Mouse (Mus musculus) forebrain, embryonic 13.5 days (tissue): ENCODE measurements around the gene Nsd2. TPM values are rescaled to one million over a fixed set of nuclear protein-coding genes. Genes with fewer than 3 reads are reported as not detected.

Experiments
- ATAC-seq: fragments of 200-750 bp; cut with Nextera tagmentation; 2 replicates; pipeline ENCODE4 v1.8.0; 2017
- H3K27ac ChIP-seq: fragments of 300-500 bp; sonication (generic); 2 replicates; pipeline ENCODE4 v1.5.1; 2015; ENCODE audit warnings: inconsistent platforms, mild to moderate bottlenecking, moderate library complexity
- H3K27me3 ChIP-seq: fragments of 300-500 bp; sonication (generic); 2 replicates; pipeline ENCODE4 v1.6.1; 2015; ENCODE audit warnings: mild to moderate bottlenecking, inconsistent platforms
- H3K36me3 ChIP-seq: fragments of 300-500 bp; sonication (generic); 2 replicates; pipeline ENCODE4 v1.6.1; 2015; ENCODE audit warnings: mild to moderate bottlenecking, inconsistent platforms; ENCODE audit not compliant: poor library complexity, severe bottlenecking
- H3K4me1 ChIP-seq: fragments of 300-500 bp; sonication (generic); 2 replicates; pipeline ENCODE4 v1.6.1; 2015; ENCODE audit warnings: inconsistent platforms
- H3K4me2 ChIP-seq: fragments of 300-500 bp; sonication (generic); 2 replicates; pipeline ENCODE4 v1.6.1; 2015; ENCODE audit warnings: inconsistent platforms, mild to moderate bottlenecking, moderate library complexity
- H3K4me3 ChIP-seq: fragments of 300-500 bp; sonication (generic); 2 replicates; pipeline ENCODE4 v1.5.1; 2015; ENCODE audit warnings: mild to moderate bottlenecking, inconsistent platforms
- H3K9ac ChIP-seq: fragments of 300-500 bp; sonication (generic); 2 replicates; pipeline ENCODE4 v1.6.1; 2015; ENCODE audit warnings: mild to moderate bottlenecking, inconsistent platforms
- H3K9me3 ChIP-seq: fragments of 300-500 bp; sonication (generic); replicated peaks from 2 replicates; pipeline ENCODE4 v1.6.1; 2016; ENCODE audit warnings: inconsistent platforms
- WGBS: fragments of 180-500 bp; shearing (Covaris S2); methylation state at CpG from one replicate; pipeline ENCODE4 v1.1.7; 2015; 5-methylcytosine and 5-hydroxymethylcytosine counted together
- polyA plus RNA-seq: library from polyadenylated mRNA; unstranded; fragments of >200 nt; fragmentation: Nextera tagmentation; extraction: Ambion mirVana; gene quantifications from 2 replicates; pipeline ENCODE4 v1.2.1, GENCODE M21; 2015

The Nsd2 gene
- 83.8 and 86.8 TPM in 2 replicates for polyA plus RNA-seq

DNA sequence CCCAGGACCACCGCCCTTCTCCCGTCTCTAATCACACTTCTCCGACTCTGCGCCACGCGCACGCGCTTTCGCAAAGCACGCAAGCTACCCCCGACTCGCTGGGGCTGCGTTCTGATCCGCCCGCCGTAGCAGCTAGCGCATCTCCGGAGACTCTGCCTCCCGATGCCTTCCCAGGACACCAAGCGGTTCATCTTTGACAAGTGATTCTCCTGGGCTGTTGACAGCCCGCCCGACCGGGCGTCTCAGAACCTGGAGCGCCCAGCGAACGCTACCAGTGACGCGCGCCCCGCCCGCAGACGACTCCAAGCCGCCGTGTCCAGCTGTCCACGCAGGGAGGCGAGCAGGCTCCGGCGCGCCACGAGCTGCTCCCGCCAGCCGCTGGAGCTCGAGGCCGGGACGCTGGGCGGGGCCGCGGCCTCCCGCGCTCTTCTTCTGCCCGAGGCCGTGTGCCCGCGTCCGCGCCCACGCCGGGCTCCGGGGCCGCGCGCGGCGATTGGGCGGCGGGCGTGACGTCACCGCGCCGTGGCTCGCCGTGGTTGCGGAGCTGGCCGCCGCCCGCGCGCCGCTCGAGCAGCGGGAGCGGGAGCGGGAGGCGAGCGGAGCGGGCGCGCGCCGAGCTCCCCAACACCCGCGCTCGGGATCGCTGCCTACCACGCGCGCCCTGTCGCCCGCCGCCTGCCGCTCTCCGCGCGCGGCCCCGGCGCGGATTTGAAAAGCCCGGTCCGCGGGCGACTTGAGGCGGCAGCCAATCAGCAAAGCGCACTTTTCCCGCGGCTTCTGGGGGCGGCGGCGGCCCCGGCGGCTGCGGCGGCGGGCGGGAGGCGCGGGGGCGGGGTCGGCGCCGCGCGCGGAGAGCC, at the start of gene Nsd2:
TSS of gene Nsd2 (plus strand) at position 850 of the 857 bp plus-strand sequence.
- Histone ChIP-seq H3K27me3 (no peaks in the 10 kb centered on the region), H3K36me3 (peaks cover 6% of the 10 kb centered on the region; the same call in 1 of the 2 replicates), H3K9ac (peak within 1 kb of the TSS; percentile 100), H3K4me1 (peaks cover 43% of the 10 kb centered on the region), H3K4me2 (peak within 1 kb of the TSS; percentile 88), H3K27ac (peak within 1 kb of the TSS; percentile 100), H3K9me3 (no peaks in the 10 kb centered on the region), H3K4me3 (peak within 1 kb of the TSS; percentile 100)
- WGBS: under 1% methylated on average over 81 of the region's 136 CpGs
- peak; percentile 90 for ATAC-seq

DNA sequence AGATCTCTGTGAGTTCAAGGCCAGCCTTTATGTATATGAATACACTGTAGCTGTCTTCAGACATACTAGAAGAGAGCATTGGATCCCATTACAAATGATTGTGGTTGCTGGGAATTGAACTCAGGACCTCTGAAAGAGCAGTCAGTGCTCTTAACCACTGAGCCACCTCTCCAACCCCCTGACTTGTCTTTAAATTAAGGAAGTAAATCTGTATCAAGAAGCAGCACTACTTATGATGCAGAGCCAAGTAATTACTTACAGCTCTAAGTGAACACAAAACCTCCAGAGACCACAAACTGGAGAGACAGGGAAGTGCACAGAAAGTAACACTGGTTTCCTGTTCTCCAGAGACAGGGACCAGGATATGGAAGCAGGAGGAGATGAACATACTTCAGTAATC, 43.3 kb upstream of the Nsd2 start:
- Histone ChIP-seq H3K4me1 (peaks cover 17% of the 10 kb centered on the region), H3K9ac (no peak overlapping the region), H3K27me3 (no peaks in the 10 kb centered on the region), H3K4me3 (no peak overlapping the region), H3K27ac (no peak overlapping the region), H3K36me3 (peaks cover 37% of the 10 kb centered on the region), H3K4me2 (no peak overlapping the region), H3K9me3 (no peaks in the 10 kb centered on the region)
- no peak for ATAC-seq

DNA sequence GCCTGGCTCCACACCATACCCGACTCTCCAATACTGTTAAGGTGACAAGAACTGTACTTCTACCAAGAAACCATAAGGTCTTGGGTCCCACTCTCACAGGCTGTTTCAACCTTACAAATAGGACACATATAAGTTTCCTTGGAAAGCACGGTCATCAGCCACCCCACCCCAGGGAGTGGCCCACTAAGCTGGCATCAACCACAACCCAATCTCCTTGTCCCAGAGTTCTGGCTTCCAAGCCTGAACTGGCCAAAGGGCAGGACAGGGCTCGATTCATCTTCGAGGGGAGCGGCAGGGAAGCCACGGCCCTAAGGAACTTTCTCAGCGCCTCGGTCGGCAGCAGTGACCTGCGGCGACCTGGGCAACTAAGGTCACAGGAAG, 38.6 kb upstream of the Nsd2 start:
- 7% methylated on average over 11 of the region's 11 CpGs for WGBS
- Histone ChIP-seq H3K9ac (peak overlapping the region; percentile 89), H3K36me3 (peaks cover 11% of the 10 kb centered on the region), H3K27me3 (no peaks in the 10 kb centered on the region), H3K4me1 (peaks cover 23% of the 10 kb centered on the region), H3K4me2 (peak overlapping the region; percentile 94), H3K9me3 (no peaks in the 10 kb centered on the region), H3K4me3 (peak overlapping the region; percentile 82), H3K27ac (peak overlapping the region; percentile 79)
- no peak for ATAC-seq

DNA sequence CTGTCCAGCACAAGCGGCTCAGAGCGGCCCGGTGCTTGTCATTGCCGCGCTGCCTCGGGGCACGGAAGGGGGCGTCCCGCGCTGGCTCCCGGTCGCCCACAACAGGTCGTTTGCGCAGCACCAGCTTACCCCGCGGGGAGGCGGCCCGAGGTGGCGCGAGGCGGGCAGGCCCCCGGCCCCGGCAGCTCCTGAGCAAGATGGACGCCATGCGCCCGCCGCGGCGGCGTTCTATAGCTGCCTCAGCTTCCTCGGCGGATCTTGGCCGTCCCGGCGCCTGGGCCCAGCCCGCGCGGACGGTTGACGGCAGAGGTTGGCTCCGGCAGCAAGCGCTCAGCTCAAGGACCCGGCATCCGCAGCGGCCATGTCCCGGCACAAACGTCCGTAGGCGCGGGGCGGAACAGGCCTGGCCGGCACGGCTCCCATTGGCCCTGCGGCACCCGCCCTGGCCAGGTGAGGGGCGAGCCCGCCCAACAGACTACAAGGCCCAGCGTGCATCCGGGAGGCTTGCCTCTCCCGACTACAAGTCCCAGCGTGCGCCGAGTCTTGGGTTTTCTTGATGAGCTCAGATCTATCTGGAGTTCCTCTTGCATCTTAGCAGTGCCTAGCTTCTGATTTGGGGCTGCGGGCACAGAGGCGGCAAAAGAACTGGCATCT, 38.1 kb upstream of the Nsd2 start, which contains the start of gene Letm1:
TSS of gene Letm1 (minus strand) at position 473 of the 654 bp plus-strand sequence.
- WGBS: under 1% methylated on average over 65 of the region's 65 CpGs
- Histone ChIP-seq H3K36me3 (peaks cover 5% of the 10 kb centered on the region), H3K27ac (peak within 1 kb of the TSS; percentile 79), H3K27me3 (no peaks in the 10 kb centered on the region), H3K9me3 (no peaks in the 10 kb centered on the region), H3K4me1 (peaks cover 23% of the 10 kb centered on the region), H3K4me2 (peak within 1 kb of the TSS; percentile 94), H3K9ac (peak within 1 kb of the TSS; percentile 89), H3K4me3 (peak within 1 kb of the TSS; percentile 82)
- peak; percentile 100 for ATAC-seq

DNA sequence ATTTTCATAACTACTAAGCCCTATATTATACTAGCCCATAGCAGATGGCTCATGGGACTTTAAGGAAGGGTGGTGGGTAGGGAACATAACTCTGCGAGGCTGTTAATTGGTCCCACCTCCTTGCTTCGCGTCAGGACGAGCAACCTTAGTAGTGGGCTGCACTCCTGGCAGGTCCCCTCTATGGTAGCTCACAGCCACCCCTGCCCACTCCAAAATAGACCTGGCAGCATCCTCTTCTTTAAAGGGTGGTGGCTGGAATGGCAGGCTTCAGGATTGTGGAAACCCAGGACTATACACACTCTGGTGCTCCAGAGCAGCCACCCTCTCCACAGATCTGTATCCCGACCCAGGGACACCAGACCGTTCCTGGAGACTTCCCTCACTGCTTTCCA, 37.5 kb upstream of the Nsd2 start:
- H3K4me2 ChIP-seq: peak overlapping the region; percentile 94
- no peaks in the 10 kb centered on the region for H3K27me3 ChIP-seq
- no peak; the same call in 1 of the 2 replicates for ATAC-seq
- 0 out of 2 replicates have a peak, but pooled peaks cover under 1% of the 10 kb centered on the region for H3K36me3 ChIP-seq
- no peaks in the 10 kb centered on the region for H3K9me3 ChIP-seq
- WGBS: 15% methylated on average over 6 of the region's 6 CpGs
- peak overlapping the region; percentile 89 for H3K9ac ChIP-seq
- H3K4me3 ChIP-seq: peak overlapping the region; percentile 82
- peaks cover 23% of the 10 kb centered on the region for H3K4me1 ChIP-seq
- H3K27ac ChIP-seq: peak overlapping the region; percentile 79; the same call in 1 of the 2 replicates

DNA sequence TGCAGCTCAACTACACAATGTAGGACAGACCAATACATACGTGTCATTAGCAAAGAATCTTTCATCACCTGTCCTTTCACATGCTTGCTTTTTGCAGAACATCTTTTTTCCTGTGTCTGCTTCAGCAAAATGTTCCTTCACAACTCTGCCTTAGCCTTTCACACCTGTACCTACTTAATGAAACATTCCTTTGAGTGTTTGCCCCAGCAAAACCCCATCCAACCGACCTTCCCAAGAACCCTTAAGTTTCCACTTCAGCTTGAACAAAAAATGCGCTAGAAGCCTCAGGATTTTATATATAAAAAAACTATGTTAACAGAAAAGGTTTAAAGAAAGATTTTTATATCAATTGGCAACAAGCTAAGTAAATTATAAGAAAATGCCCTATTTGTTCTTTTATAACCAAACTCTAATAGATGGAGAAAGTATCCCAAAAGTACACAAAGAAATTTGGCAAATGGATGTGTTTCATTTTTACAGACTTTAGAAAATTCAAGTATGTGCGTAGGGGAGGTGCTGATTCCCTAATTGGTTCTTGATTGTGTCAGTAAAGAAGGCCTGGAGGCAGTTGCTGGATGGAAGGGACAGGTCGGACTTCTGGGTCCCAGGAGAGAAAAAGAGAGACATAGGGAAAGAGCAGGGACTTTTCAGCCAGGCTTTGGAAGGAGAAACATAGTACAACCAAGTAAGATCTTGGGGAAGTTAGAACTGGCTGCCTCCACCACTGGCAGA, 28.4 kb upstream of the Nsd2 start:
- no peaks in the 10 kb centered on the region for H3K27me3 ChIP-seq

DNA sequence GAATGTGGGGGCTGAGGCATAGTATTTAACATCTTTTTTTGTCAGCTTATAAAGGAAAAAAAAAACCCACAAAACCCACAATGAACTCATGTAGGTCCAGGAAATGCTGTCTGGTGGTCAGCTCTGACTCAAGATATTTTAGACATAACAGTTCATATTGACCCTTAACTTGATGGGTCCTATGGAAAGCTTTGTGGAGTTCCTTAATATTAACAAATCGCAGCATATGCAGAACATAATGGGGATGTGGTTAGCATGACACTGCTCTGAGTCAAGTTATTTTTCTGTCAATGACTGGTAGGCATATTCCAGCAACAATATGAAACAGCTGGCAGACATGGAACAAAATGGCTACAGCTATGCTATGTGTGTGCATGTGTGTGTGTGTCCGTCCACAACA, 17.2 kb upstream of the Nsd2 start:
- Histone ChIP-seq H3K4me3 (no peak overlapping the region), H3K9me3 (peaks cover 21% of the 10 kb centered on the region), H3K27ac (no peak overlapping the region), H3K4me2 (no peak overlapping the region), H3K9ac (no peak overlapping the region), H3K27me3 (no peaks in the 10 kb centered on the region), H3K4me1 (no peaks in the 10 kb centered on the region), H3K36me3 (no peaks in the 10 kb centered on the region)
- ATAC-seq: no peak
- WGBS: 91% methylated on average over 2 of the region's 2 CpGs

More for the DNA sequence above, 28.4 kb upstream of the Nsd2 start:
- no peak for ATAC-seq
- Histone ChIP-seq H3K4me3 (no peak overlapping the region), H3K36me3 (no peaks in the 10 kb centered on the region), H3K27ac (no peak overlapping the region), H3K4me1 (no peaks in the 10 kb centered on the region), H3K4me2 (no peak overlapping the region), H3K9ac (no peak overlapping the region), H3K9me3 (no peaks in the 10 kb centered on the region)
- WGBS: 81% methylated on average over 5 of the region's 5 CpGs

DNA sequence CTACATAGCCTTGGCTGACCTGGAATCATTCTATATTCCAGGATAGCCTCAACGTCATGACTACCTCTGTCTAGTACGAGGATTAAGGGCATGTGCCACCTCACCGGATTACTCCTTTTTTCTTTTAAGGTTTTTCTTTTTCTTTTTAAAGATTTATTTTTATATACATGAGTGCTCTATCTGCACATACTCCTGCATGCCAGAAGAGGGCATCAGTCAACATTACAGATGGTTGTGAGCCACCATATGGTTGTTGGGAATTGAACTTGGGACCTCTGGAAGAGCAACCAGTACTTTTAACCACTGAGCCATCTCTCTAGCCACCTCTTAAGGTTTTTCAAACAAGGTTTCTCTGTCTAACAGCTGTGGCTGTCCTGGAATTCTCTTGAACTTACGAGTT, 9.0 kb upstream of the Nsd2 start:
- Histone ChIP-seq H3K4me2 (no peak overlapping the region), H3K27me3 (no peaks in the 10 kb centered on the region), H3K9me3 (no peaks in the 10 kb centered on the region), H3K9ac (no peak overlapping the region), H3K4me3 (no peak overlapping the region), H3K27ac (no peak overlapping the region), H3K36me3 (no peaks in the 10 kb centered on the region), H3K4me1 (no peaks in the 10 kb centered on the region)
- ATAC-seq: no peak
- 81% methylated on average over 4 of the region's 4 CpGs for WGBS

DNA sequence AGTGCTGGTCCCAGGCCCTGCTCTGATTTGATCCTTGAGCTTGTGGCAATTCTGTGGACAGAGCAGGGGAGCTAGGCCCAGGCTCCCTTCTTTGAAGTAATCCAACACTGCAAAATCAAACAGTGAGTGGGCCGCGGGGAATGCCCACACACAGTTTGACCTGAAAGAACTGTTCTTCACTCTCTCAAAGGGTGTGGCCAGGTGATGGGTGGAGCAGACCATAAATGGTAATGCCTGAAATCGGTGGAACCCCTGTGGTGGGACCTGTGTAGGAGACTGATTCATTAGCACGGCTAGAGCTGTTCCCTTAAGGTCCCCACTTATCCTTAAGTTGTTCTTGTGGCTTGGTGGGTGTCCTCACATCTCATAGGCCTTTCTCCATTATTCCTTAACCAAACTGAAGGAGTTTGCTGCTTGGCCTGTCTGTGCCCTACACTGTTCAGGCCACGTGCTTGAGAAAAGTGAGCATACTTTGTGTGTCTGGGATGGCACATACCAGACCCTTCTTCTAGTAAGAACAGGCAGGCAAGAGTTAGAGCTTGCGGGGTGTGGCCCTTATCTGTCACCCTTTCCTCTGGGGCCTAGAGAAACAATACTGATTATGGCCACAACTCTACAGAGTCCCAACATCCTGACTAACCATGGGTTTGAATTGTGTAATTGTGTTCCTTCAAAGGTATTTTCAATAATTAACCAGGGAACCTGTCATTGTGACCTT, 4.4 kb upstream of the Nsd2 start:
- WGBS: 85% methylated on average over 6 of the region's 6 CpGs
- Histone ChIP-seq H3K27me3 (no peaks in the 10 kb centered on the region), H3K27ac (no peak overlapping the region), H3K4me2 (no peak overlapping the region), H3K9ac (no peak overlapping the region), H3K36me3 (no peaks in the 10 kb centered on the region), H3K4me1 (peaks cover 13% of the 10 kb centered on the region), H3K9me3 (no peaks in the 10 kb centered on the region), H3K4me3 (no peak overlapping the region)
- no peak for ATAC-seq

DNA sequence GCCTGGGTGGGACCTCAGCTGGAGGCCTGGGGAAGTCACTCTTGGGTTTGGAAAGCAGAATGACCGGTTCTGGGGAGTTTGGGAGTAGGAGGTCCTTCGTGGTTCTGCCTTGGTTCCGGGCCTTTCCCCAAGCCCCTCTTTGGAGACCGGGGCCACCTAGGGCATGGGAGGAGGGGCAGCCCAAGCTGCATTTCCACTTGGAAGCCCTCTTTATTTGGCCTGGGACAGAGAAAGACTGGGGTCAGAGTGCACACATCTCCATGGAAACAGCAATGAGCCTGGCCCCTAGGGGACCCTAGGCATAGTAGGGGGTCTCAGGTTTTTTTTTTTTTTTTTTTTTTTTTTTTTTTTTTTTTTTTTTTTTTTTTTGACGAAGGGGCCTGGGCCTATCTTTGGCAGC, 2.4 kb upstream of the Nsd2 start:
- Histone ChIP-seq H3K4me1 (peaks cover 26% of the 10 kb centered on the region), H3K27me3 (no peaks in the 10 kb centered on the region), H3K4me2 (no peak overlapping the region), H3K27ac (no peak overlapping the region), H3K9me3 (no peaks in the 10 kb centered on the region), H3K9ac (no peak overlapping the region), H3K36me3 (no peaks in the 10 kb centered on the region), H3K4me3 (no peak overlapping the region)
- no peak for ATAC-seq
- WGBS: 4% methylated on average over 5 of the region's 5 CpGs

DNA sequence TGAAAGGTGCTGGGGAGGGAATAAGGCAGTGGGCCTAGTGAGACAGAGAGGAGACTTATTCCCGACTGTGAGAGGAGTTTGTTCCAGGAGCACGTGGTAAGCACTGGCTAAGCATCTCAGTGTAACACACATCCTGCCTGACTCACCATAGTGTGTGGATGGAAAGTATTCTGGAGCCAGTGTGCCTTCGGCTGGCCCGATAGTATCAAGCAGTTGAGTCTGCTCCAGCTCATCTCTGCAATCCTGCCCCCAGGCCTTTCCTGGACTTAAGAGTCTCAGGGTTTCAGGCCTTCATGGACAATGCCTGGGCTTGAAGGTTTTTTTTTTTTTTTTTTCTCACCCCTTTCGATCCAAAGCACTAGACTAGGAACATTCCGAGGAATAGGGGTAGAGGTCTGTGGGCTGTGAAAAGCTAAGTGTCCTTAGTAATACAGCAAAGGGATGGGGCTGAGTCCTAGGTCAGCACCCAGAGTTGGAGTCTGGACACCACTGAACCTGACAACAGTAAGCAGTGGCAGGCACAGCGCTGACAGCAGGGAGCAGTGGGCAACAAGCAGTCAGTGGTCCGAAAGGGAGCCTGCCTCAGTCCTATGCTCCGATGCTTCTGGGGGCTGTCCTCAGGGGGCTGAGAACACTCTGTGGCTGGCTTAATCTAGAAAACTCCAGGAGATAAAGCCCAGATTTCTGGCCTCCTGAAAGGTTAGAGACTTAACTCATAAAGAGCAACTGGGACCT, 1.2 kb upstream of the Nsd2 start:
- H3K27me3 ChIP-seq: no peaks in the 10 kb centered on the region
- 6% methylated on average over 9 of the region's 9 CpGs for WGBS
- peak overlapping the region; percentile 100 for H3K4me3 ChIP-seq
- H3K4me2 ChIP-seq: peak overlapping the region; percentile 88
- H3K4me1 ChIP-seq: peaks cover 35% of the 10 kb centered on the region
- no peaks in the 10 kb centered on the region for H3K36me3 ChIP-seq
- H3K9me3 ChIP-seq: no peaks in the 10 kb centered on the region
- peak; percentile 39 for ATAC-seq
- H3K9ac ChIP-seq: peak overlapping the region; percentile 100
- H3K27ac ChIP-seq: peak overlapping the region; percentile 100
